Mouse (Mus musculus) T-helper 1 cell (primary cell): Measurements from ENCODE around the gene Gm18336.

Experiments
- in situ Hi-C: fragments of 300-600 bp; cut with MboI, MseI; formaldehyde crosslinking; loops from one replicate; pipeline ENCODE4 v1.15.1; 2025; ENCODE audit warnings: high pct_unique_total_duplicates

Gene Gm18336

DNA sequence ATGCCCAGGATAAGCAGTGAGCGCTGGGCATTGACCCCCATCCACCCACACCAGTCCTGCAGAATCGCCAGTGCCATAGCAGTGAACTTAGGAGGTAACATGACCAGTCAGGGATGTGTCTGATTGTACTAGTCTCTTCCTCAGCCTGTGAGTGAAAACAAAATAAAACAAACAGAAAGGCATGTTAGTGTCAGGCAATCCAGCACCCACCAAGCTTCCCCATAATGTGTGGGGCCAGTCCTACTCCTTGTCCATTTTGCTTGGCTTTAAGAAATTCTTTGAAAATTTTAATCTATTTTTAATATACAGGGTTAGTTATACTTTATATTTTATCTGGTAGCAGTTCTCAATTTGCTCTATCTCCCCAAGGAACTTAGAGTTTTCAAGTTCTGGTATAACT is at the start of gene Gm18336:
TSS of gene Gm18336 (minus strand) at position 101 of the 400 bp plus-strand sequence.
- in situ Hi-C loops = loop anchor here (5.0 kb wide), 1 partner anchor 346 kb away; no protein-coding TSS in a partner anchor

GRCm38 (mm10) chrX:73441428-73441827 is 42.9 kb upstream of the Gm18336 start:
- in situ Hi-C loops = no loop called here

- in situ Hi-C loops = no loop called here
These were observed 36.7 kb upstream of the Gm18336 start, which contains the start of gene Trex2 for GRCm38 (mm10) chrX:73435252-73435651. Gene Trex2 (minus strand): TSS chrX:73435344.

GRCm38 (mm10) chrX:73432850-73433249 is 34.3 kb upstream of the Gm18336 start:
- in situ Hi-C loops = no loop called here

GRCm38 (mm10) chrX:73430036-73430435 is 31.5 kb upstream of the Gm18336 start:
- in situ Hi-C loops = no loop called here

DNA sequence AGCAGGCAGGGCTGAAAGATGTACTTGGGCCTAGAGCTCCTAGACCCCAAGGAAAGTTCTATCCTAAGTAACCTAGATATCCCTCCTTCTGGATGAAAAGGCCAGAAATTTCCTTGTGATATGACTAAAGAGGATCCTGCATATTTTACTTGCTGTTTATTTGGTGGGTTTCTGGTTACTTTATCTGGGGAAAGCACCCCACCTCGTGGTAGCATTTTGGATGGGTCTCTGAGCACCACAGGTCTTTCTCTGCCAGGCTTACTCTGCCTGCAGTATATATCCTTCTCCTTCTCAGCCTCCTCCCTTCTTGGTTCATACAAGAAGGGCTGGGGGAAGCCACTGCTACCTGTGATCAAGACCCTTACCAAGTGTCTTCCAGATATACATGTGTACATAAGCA is 14.2 kb upstream of the Gm18336 start:
- in situ Hi-C loops = no loop called here

GRCm38 (mm10) chrX:73410880-73411517 is 12.5 kb upstream of the Gm18336 start, which contains the start of gene Zfp92:
Gene Zfp92 (plus strand): TSS chrX:73411096.
- in situ Hi-C loops = no loop called here

GRCm38 (mm10) chrX:73401616-73402015 is 3.1 kb upstream of the Gm18336 start:
- in situ Hi-C loops = no loop called here

DNA sequence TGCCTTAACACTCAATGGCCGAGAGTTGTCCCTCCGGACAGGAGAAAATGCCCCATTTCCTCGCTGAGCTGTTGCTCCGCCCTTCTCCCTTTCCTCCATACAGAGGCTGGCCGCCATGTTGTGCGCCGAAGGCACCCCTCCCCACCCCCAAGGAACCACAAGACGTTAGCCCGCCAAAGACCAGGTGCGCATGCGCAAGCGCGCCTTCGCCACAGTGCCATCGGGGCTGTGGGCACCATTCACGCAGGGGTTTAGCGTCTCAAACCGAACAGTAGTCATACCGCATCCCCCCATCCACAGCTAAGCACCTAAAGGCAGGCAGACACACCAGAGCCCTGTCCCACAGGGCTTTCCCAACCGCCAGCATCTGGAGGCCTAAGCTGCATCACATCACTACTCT is 2.4 kb upstream of the Gm18336 start:
- in situ Hi-C loops = no loop called here

- in situ Hi-C loops = loop anchor here (5.0 kb wide), 1 partner anchor 344 kb away; no protein-coding TSS in a partner anchor
These were observed 2.1 kb downstream of the Gm18336 start for GRCm38 (mm10) chrX:73396446-73396845.

- in situ Hi-C loops = no loop called here
These were observed 7.1 kb downstream of the Gm18336 start for GRCm38 (mm10) chrX:73391481-73391880.

DNA sequence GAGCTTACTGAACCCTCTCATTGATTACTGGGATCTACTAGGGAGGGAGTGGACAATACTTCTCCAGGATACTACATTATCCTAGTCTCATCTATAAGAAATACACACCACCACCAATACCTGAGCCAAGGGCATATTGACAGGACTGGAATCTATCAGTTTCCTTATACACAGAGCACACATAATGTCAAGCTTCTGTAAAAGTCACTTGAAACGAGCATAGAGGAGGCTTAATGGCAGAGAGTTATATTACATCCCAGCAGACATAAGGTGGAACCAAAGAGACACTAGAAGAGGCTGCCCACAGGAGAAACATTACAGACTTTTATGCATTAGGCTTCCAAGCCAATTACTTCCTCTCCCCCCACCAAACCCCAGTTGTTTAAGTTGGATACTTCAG is 13.6 kb downstream of the Gm18336 start:
- in situ Hi-C loops = no loop called here

GRCm38 (mm10) chrX:73384419-73384818 is 14.1 kb downstream of the Gm18336 start:
- in situ Hi-C loops = no loop called here

GRCm38 (mm10) chrX:73363291-73363690 is 35.2 kb downstream of the Gm18336 start:
- in situ Hi-C loops = no loop called here

DNA sequence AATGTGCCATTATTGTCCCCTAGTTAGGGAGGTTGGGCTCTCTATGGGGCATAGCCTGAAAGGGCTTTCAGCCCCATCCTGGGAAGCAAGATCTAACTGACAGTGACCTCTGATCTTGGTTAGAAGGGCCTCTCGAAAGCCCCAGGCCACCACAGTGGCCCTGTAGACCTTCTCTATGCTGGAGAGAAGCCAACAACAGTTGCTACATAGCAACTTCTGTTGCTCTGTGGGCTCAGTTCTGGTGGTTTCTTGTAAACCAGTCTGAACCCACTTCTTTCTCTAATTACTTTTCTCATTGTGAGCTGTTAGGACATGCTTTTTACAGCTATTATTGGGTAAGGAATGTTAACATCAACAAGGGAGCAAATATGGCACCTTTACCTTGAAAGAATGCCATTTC is 41.8 kb downstream of the Gm18336 start:
- in situ Hi-C loops = no loop called here

DNA sequence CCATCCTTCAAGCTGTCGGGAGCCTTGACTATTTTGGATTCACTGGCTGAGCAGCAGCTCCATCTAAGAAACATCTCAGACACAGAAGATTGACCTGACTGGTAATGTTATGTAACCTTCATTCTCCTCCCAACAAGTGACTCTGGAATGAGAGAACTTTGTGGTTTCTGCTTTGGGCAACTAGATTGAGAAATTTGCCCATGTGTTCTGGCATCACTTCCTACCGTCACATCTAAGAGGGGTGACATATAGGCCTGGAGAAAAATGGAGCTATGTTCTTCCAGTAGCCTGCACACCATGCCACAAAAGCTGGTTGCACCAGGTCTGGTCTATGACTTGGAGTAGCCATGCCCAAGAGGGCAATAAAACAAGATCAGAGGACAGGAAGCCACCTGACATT is 42.4 kb downstream of the Gm18336 start:
- in situ Hi-C loops = no loop called here
